Mouse (Mus musculus) v-Abl transformed pro-B cells (cell line): ENCODE measurements around the gene Cox7a2.

Source experiments
- in situ Hi-C, 2 experiments: fragments of 400-800 bp; cut with MboI; formaldehyde crosslinking; loops; one replicate each; pipeline ENCODE4 v1.15.1; 2025; ENCODE audit not compliant: unreplicated experiment in 2 of 2

The Cox7a2 gene

GRCm38 (mm10) chr9:79750709-79751108 lies 9.0 kb downstream of the Cox7a2 start:
- in situ Hi-C loops = no loop called here

- in situ Hi-C loops = loop anchor here (25.0 kb wide), 2 partner anchors 1283 to 1633 kb away; partner anchors contain the start of genes Fbxo9 (in 1 of the 2) and Ick (in 1 of the 2)
These were observed 14.6 kb downstream of the Cox7a2 start for GRCm38 (mm10) chr9:79745036-79745435.

DNA sequence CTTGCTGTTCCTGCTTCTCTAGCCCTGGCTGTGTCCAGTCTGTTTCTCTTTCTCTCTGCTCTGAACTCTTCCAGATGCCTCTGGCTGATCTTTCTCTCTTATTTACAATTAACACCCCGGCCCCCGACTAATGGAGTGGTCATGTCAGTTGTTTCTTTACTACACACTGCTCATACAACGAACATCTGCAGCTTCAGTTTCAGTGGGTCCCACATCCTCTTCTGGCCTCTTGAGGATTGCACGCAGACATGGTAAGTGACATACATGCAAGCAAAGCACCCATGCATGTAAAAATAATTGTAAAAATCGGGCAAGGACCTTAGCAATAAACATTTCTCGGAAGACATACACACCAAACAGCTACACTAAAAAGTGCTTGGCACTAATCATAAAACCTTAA lies 24.1 kb downstream of the Cox7a2 start:
- in situ Hi-C loops = loop anchor here (10.0 to 25.0 kb wide), 3 partner anchors 59 to 1623 kb away; partner anchors contain the start of genes Tmem30a (in 2 of the 2), Fbxo9 (in 1 of the 2) and Ick (in 1 of the 2)

DNA sequence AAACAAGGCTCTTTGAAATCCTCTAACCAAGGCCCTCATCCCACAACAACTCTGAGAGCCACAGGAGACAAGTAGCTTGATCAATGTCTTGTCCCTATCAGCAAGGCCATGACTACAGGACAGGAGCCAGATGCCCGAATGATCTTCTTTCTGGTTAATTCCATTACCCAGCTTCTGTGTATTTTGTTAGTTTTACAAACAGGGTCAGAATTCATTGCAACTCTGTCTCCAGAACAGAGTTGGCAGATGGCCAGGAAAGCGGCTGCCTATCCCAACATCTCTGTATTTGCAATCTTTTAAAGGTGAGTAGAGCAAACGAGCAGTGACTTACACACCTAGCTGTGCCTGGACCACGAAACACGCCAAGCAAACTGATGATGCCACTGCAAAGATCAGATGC lies 29.4 kb downstream of the Cox7a2 start:
- in situ Hi-C loops = loop anchor here (10.0 to 25.0 kb wide), 3 partner anchors 64 to 1618 kb away; partner anchors contain the start of genes Tmem30a (in 2 of the 2), Fbxo9 (in 1 of the 2) and Ick (in 1 of the 2)

GRCm38 (mm10) chr9:79723090-79723489 lies 36.6 kb downstream of the Cox7a2 start:
- in situ Hi-C loops = loop anchor here (5.0 to 10.0 kb wide), 5 partner anchors 284 to 1368 kb away; partner anchors contain the start of gene Gsta2 (in 1 of the 2)

- in situ Hi-C loops = loop anchor here (5.0 to 10.0 kb wide), 5 partner anchors 286 to 1366 kb away; partner anchors contain the start of gene Gsta2 (in 1 of the 2)
These were observed 38.6 kb downstream of the Cox7a2 start for GRCm38 (mm10) chr9:79721056-79721455.

- in situ Hi-C loops = loop anchor here (5.0 to 10.0 kb wide), 5 partner anchors 287 to 1365 kb away; partner anchors contain the start of gene Gsta2 (in 1 of the 2)
These were observed 39.5 kb downstream of the Cox7a2 start for GRCm38 (mm10) chr9:79720143-79720542.

GRCm38 (mm10) chr9:79719451-79719850 lies 40.2 kb downstream of the Cox7a2 start:
- in situ Hi-C loops = loop anchor here (5.0 to 10.0 kb wide), 6 partner anchors 672 to 1365 kb away; partner anchors contain the start of gene Gsta2 (in 1 of the 2)

DNA sequence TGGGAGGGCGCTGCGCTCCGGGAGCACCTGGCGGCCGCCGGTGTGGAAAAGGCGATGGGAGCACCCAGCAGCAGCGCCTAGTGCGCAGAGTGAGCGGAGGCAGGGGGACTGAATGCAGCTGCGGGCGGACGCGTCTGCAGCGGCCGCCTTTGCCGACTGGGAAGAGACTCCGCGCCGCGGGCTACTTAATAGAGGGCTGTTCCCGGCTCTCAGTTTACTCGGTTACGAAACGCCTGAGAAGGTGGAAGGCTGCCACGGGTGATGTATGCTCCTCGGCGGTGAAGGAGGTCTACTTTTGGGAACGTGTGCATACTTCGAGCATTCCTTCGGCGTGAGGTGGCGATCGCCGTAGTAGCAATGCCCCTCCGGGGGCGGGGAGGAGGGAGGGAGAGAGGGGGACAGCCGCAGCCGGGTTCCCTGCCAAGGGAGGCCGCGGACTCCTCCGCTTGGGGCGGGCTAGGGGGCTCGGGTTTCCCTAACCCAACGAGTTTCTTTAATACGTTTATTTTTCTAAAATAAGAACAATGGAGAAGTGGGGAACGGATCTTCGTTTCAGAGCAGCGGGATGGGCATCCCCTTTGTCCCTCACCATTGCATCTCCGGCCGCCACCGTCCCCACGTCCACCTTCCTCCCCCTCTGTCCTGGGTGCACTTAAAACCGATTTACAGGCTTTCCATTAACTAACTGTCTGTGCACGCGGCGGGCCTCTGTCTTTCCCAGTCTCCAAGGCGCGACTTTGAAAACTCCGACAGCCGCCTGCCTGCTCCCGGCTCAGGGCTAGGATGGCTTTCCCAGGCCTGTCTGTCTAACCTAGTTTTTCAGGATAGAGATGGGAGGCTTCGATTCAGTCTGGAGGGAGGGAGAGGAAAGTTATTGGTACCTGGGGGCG lies 41.0 kb downstream of the Cox7a2 start, which contains the start of gene Col12a1:
Gene Col12a1, minus strand, starts transcription at position 351 of the 890 bp plus-strand sequence.
- in situ Hi-C loops = loop anchor here (5.0 to 10.0 kb wide), 6 partner anchors 671 to 1364 kb away; partner anchors contain the start of gene Gsta2 (in 1 of the 2)

GRCm38 (mm10) chr9:79717836-79718475 lies 41.7 kb downstream of the Cox7a2 start:
- in situ Hi-C loops = loop anchor here (5.0 to 10.0 kb wide), 6 partner anchors 671 to 1363 kb away; partner anchors contain the start of gene Gsta2 (in 1 of the 2)

GRCm38 (mm10) chr9:79716909-79717835 lies 42.5 kb downstream of the Cox7a2 start:
- in situ Hi-C loops = loop anchor here (5.0 to 10.0 kb wide), 6 partner anchors 670 to 1362 kb away; partner anchors contain the start of gene Gsta2 (in 1 of the 2)

DNA sequence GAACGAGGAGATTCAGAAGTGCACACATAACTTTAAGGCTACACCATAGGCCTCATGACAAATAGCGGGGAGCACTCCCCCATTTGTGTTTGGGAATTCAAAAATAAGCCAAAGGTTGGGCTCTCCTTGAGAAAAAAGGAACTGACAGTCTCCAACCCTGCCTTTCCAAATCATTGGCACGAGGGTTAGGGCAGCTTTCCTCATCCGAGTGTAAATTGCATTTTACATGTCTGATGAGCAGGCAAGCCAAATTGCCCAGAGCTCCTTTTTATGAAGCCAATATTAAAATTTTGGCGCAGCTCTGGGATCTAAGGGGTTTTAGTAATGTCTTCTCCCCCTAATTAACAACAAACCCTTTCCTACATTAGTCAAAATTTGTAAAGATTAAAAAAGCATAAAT lies 43.2 kb downstream of the Cox7a2 start:
- in situ Hi-C loops = loop anchor here (5.0 to 10.0 kb wide), 6 partner anchors 669 to 1362 kb away; partner anchors contain the start of gene Gsta2 (in 1 of the 2)

DNA sequence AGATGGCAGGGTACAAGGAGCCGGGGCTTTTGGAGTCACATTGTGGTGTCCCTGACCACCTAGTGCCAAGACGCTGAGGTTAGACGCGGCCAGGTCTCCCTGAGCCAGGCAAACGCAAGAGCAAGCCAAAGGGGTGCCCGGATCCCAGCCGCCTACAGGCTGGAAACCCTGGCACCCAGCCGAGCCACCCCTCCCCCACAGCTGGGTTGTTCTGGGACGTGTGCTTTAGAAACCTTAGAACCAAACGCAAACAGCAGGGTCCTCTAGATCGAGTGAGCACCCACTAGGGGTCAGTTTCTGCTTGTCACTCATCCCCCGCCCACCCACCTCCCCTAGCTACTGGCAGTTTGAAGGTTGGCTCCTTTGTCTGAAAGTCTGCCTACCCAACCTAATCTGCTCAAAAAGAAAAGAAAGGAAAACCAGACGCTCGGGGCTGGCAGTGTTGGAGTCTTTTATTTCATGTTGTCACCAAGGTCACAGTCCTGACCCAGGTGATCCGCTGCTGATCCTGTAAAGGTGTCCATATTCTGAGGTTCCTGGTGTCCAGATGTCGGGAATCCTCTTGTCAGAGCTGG lies 45.1 kb downstream of the Cox7a2 start:
- in situ Hi-C loops = loop anchor here (5.0 to 10.0 kb wide), 6 partner anchors 667 to 1360 kb away; partner anchors contain the start of gene Gsta2 (in 1 of the 2)
